Mouse (Mus musculus) forebrain, embryonic 12.5 days (tissue): Measurements from ENCODE around the gene Tmem52b. TPM values are rescaled to one million over a fixed set of nuclear protein-coding genes. Genes with fewer than 3 reads are reported as not detected.
"Not testable (repeated sequence)": the region's sequence is repeated elsewhere in the genome, so short reads cannot be mapped to it uniquely, and the experiment has no call there.

Experiments used
- ATAC-seq: fragments of 200-750 bp; cut with Nextera tagmentation; 2 replicates; pipeline ENCODE4 v1.8.0; 2017; ENCODE audit warnings: moderate TSS enrichment; ENCODE audit not compliant: low FRiP score
- H3K27ac ChIP-seq: fragments of 300-500 bp; sonication (generic); 2 replicates; pipeline ENCODE4 v1.5.1; 2016; ENCODE audit warnings: mild to moderate bottlenecking
- H3K27me3 ChIP-seq: fragments of 300-500 bp; sonication (generic); 2 replicates; pipeline ENCODE4 v1.6.1; 2016; ENCODE audit warnings: mild to moderate bottlenecking
- H3K36me3 ChIP-seq: fragments of 300-500 bp; sonication (generic); replicated peaks from 2 replicates; pipeline ENCODE4 v1.6.1; 2016; ENCODE audit warnings: mild to moderate bottlenecking
- H3K4me1 ChIP-seq: fragments of 300-500 bp; sonication (generic); 2 replicates; pipeline ENCODE4 v1.6.1; 2016
- H3K4me2 ChIP-seq: fragments of 300-500 bp; sonication (generic); 2 replicates; pipeline ENCODE4 v1.6.1; 2016; ENCODE audit warnings: mild to moderate bottlenecking, moderate library complexity
- H3K4me3 ChIP-seq: fragments of 300-500 bp; sonication (generic); replicated peaks from 2 replicates; pipeline ENCODE4 v1.5.1; 2016; ENCODE audit warnings: mild to moderate bottlenecking
- H3K9ac ChIP-seq: fragments of 300-500 bp; sonication (generic); 2 replicates; pipeline ENCODE4 v1.6.1; 2016; ENCODE audit warnings: mild to moderate bottlenecking
- H3K9me3 ChIP-seq: fragments of 300-500 bp; sonication (generic); 2 replicates; pipeline ENCODE4 v1.6.1; 2016
- WGBS: fragments of 180-500 bp; shearing (Covaris S2); methylation state at CpG from one replicate; pipeline ENCODE4 v1.1.7; 2016; 5-methylcytosine and 5-hydroxymethylcytosine counted together
- polyA plus RNA-seq: library from polyadenylated mRNA; unstranded; fragments of >200 nt; fragmentation: Nextera tagmentation; extraction: Ambion mirVana; gene quantifications from 2 replicates; pipeline ENCODE4 v1.2.1, GENCODE M21; 2016

Gene Tmem52b
- polyA plus RNA-seq: not detected in 2 replicates

- Histone ChIP-seq H3K27me3 (no peaks in the 10 kb centered on the region), H3K36me3 (no peaks in the 10 kb centered on the region), H3K9me3 (no peaks in the 10 kb centered on the region), H3K9ac (no peak within 1 kb of the TSS), H3K4me1 (no peaks in the 10 kb centered on the region), H3K4me2 (no peak within 1 kb of the TSS), H3K27ac (no peak within 1 kb of the TSS), H3K4me3 (no peak within 1 kb of the TSS)
- 67% methylated on average over 3 of the region's 3 CpGs for WGBS
- ATAC-seq: no peak
These were observed at the start of gene Tmem52b for GRCm38 (mm10) chr6:129512367-129512766. Gene Tmem52b, plus strand, starts transcription at chr6:129512555.

- Histone ChIP-seq H3K4me3 (no peak overlapping the region), H3K9me3 (no peaks in the 10 kb centered on the region), H3K4me1 (no peaks in the 10 kb centered on the region), H3K9ac (no peak overlapping the region), H3K27me3 (no peaks in the 10 kb centered on the region), H3K27ac (no peak overlapping the region), H3K4me2 (no peak overlapping the region), H3K36me3 (no peaks in the 10 kb centered on the region)
- WGBS: 94% methylated on average over 6 of the region's 6 CpGs
- no peak for ATAC-seq
These were observed 41.0 kb upstream of the Tmem52b start for GRCm38 (mm10) chr6:129471386-129471785.

GRCm38 (mm10) chr6:129472627-129473026 is 39.7 kb upstream of the Tmem52b start:
- no peaks in the 10 kb centered on the region for H3K4me1 ChIP-seq
- 88% methylated on average over 5 of the region's 5 CpGs for WGBS

GRCm38 (mm10) chr6:129476404-129477126 is 35.8 kb upstream of the Tmem52b start:
- no peaks in the 10 kb centered on the region for H3K4me1 ChIP-seq
- no peaks in the 10 kb centered on the region for H3K27me3 ChIP-seq
- ATAC-seq: no peak
- no peaks in the 10 kb centered on the region for H3K36me3 ChIP-seq
- H3K9me3 ChIP-seq: no peaks in the 10 kb centered on the region
- no peak overlapping the region for H3K4me3 ChIP-seq
- no peak overlapping the region for H3K27ac ChIP-seq
- H3K9ac ChIP-seq: no peak overlapping the region
- H3K4me2 ChIP-seq: no peak overlapping the region
- 39% methylated on average over 13 of the region's 13 CpGs for WGBS

More at GRCm38 (mm10) chr6:129472627-129473026, 39.7 kb upstream of the Tmem52b start:
- Histone ChIP-seq H3K27ac (no peak overlapping the region), H3K4me2 (no peak overlapping the region), H3K9ac (no peak overlapping the region), H3K4me3 (no peak overlapping the region), H3K27me3 (no peaks in the 10 kb centered on the region), H3K9me3 (no peaks in the 10 kb centered on the region), H3K36me3 (no peaks in the 10 kb centered on the region)
- no peak for ATAC-seq

- no peaks in the 10 kb centered on the region for H3K36me3 ChIP-seq
- no peaks in the 10 kb centered on the region for H3K9me3 ChIP-seq
- WGBS: 67% methylated on average over 8 of the region's 8 CpGs
- H3K4me1 ChIP-seq: no peaks in the 10 kb centered on the region
- no peaks in the 10 kb centered on the region for H3K27me3 ChIP-seq
- no peak overlapping the region for H3K9ac ChIP-seq
- no peak overlapping the region for H3K4me2 ChIP-seq
- ATAC-seq: no peak
- H3K4me3 ChIP-seq: no peak overlapping the region
- H3K27ac ChIP-seq: no peak overlapping the region
These were observed 32.0 kb upstream of the Tmem52b start for GRCm38 (mm10) chr6:129480089-129480958.

GRCm38 (mm10) chr6:129494924-129495323 is 17.4 kb upstream of the Tmem52b start:
- Histone ChIP-seq H3K27ac (no peak overlapping the region), H3K4me2 (no peak overlapping the region), H3K9me3 (no peaks in the 10 kb centered on the region), H3K27me3 (no peaks in the 10 kb centered on the region), H3K4me3 (no peak overlapping the region), H3K36me3 (no peaks in the 10 kb centered on the region), H3K4me1 (no peaks in the 10 kb centered on the region), H3K9ac (no peak overlapping the region)
- WGBS: 90% methylated on average over 4 of the region's 4 CpGs
- ATAC-seq: no peak

GRCm38 (mm10) chr6:129497345-129498218 is 14.8 kb upstream of the Tmem52b start:
- Histone ChIP-seq H3K27ac (no peak overlapping the region), H3K27me3 (no peaks in the 10 kb centered on the region), H3K4me3 (no peak overlapping the region), H3K4me2 (no peak overlapping the region), H3K9ac (no peak overlapping the region), H3K9me3 (no peaks in the 10 kb centered on the region), H3K36me3 (no peaks in the 10 kb centered on the region), H3K4me1 (no peaks in the 10 kb centered on the region)
- WGBS: 94% methylated on average over 3 of the region's 3 CpGs
- ATAC-seq: no peak

GRCm38 (mm10) chr6:129499516-129499915 is 12.8 kb upstream of the Tmem52b start:
- not testable (repeated sequence) for H3K27me3 ChIP-seq, H3K9ac ChIP-seq, H3K4me1 ChIP-seq, H3K27ac ChIP-seq, H3K4me2 ChIP-seq, H3K4me3 ChIP-seq, H3K9me3 ChIP-seq, ATAC-seq, H3K36me3 ChIP-seq
- 91% methylated on average over 1 of the region's 1 CpGs for WGBS

GRCm38 (mm10) chr6:129503471-129503870 is 8.9 kb upstream of the Tmem52b start:
- no peak overlapping the region for H3K4me2 ChIP-seq
- H3K4me1 ChIP-seq: no peaks in the 10 kb centered on the region
- H3K9ac ChIP-seq: no peak overlapping the region
- WGBS: 81% methylated on average over 2 of the region's 2 CpGs
- no peak overlapping the region for H3K4me3 ChIP-seq
- no peak for ATAC-seq
- H3K9me3 ChIP-seq: peaks cover 6% of the 10 kb centered on the region; the same call in 1 of the 2 replicates
- no peaks in the 10 kb centered on the region for H3K27me3 ChIP-seq
- no peak overlapping the region for H3K27ac ChIP-seq
- no peaks in the 10 kb centered on the region for H3K36me3 ChIP-seq

GRCm38 (mm10) chr6:129507024-129507423 is 5.3 kb upstream of the Tmem52b start, which contains the start of gene Olr1:
Gene Olr1, minus strand, starts transcription at chr6:129507165.
- no peaks in the 10 kb centered on the region for H3K4me1 ChIP-seq
- 88% methylated on average over 9 of the region's 9 CpGs for WGBS
- no peak within 1 kb of the TSS for H3K4me2 ChIP-seq
- no peak within 1 kb of the TSS for H3K9ac ChIP-seq
- H3K27ac ChIP-seq: no peak within 1 kb of the TSS
- ATAC-seq: no peak
- no peaks in the 10 kb centered on the region for H3K36me3 ChIP-seq
- H3K9me3 ChIP-seq: peaks cover 6% of the 10 kb centered on the region; the same call in 1 of the 2 replicates
- H3K27me3 ChIP-seq: no peaks in the 10 kb centered on the region
- no peak within 1 kb of the TSS for H3K4me3 ChIP-seq

GRCm38 (mm10) chr6:129510120-129510911 is 2.0 kb upstream of the Tmem52b start:
- no peak for ATAC-seq
- Histone ChIP-seq H3K27me3 (no peaks in the 10 kb centered on the region), H3K9me3 (no peaks in the 10 kb centered on the region), H3K9ac (no peak overlapping the region), H3K27ac (no peak overlapping the region), H3K4me3 (no peak overlapping the region), H3K4me2 (no peak overlapping the region), H3K4me1 (no peaks in the 10 kb centered on the region), H3K36me3 (no peaks in the 10 kb centered on the region)
- 69% methylated on average over 6 of the region's 6 CpGs for WGBS
